Mouse (Mus musculus): ENCODE data around the gene Nt5c2. TPM values are rescaled to one million over a fixed set of nuclear protein-coding genes. Genes with fewer than 3 reads are reported as not detected.
A peak's percentile ranks its signal among the peaks of the same experiment; 100 is the strongest.
"Not testable (repeated sequence)": the region's sequence is repeated elsewhere in the genome, so short reads cannot be mapped to it uniquely, and the experiment has no call there.

Nt5c2 gene
- polyA plus RNA-seq, 1 experiment: 50.5 TPM

DNA sequence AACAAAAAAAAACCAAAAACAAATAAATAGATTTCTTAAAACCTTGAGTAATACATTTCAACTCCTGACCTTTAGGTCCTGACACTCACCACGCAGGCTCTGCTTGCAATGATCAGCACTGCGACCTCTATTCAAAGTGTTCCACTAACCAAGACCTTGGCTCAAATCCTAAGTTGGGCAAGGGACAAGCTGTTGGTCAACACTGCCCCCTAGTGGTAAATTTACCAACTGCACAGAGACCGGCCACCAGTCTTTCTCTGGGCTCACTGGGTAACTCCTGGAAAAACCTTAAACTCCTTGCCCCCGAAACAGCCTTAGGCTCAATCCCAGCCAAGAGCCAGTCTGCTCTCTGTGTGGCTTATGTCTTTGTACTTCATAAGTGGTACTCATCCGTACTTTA lies 23.8 kb downstream of the Nt5c2 start:
- Histone ChIP-seq H3K4me3 (ENCODE audit: insufficient read depth, low read length) (no peak overlapping the region), H3K27ac (ENCODE audit: insufficient read depth, low read length) (no peak overlapping the region), H3K4me1 (ENCODE audit: control insufficient read depth, insufficient read depth, low read length) (no peaks in the 10 kb centered on the region)
- TF ChIP-seq CTCF (IDR thresholded peaks at IDR 0.05; ENCODE audit: borderline replicate concordance, insufficient read depth, low read length) (peak; percentile 52; the same call in 1 of the 2 replicates), POLR2A (IDR thresholded peaks at IDR 0.05; ENCODE audit: low read depth, low read length) (no peak)

DNA sequence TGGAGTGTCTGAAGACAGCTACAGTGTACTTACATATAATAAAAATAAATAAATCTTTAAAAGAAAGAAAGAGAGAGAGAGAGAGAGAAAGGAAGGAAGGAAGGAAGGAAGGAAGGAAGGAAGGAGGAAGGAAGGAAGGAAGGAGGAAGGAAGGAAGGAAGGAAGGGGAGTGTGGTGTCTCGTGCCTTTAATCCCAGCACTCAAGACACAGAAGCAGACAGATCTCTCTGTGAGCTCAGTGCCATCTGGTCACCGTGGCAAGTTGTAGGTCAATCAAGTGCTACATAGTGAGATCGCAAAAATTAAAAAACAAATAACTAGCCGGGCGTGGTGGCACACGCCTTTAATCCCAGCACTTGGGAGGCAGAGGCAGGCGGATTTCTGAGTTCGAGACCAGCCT lies 24.3 kb downstream of the Nt5c2 start:
- not testable (repeated sequence) for H3K4me1 ChIP-seq (ENCODE audit: control insufficient read depth, insufficient read depth, low read length); H3K4me3 ChIP-seq (ENCODE audit: insufficient read depth, low read length); H3K27ac ChIP-seq (ENCODE audit: insufficient read depth, low read length)

DNA sequence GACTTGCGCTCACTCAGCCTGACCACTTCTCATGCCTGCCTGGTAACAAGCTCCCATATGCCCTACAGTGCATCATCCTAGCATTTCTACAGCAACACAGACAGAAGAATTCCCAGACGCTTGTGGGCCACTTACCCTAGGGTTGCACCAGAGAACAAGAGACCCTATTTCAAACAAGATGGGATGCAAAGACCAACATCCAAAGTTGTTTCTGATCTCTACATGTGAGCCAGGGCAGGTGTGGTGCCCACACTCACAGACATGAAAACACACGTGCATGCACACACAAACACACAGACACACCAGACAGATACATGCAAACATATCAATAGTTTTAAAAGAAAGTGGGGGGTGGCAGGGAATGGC lies 24.8 kb downstream of the Nt5c2 start:
- Histone ChIP-seq H3K27ac (ENCODE audit: insufficient read depth, low read length) (no peak overlapping the region), H3K4me3 (ENCODE audit: insufficient read depth, low read length) (no peak overlapping the region), H3K4me1 (ENCODE audit: control insufficient read depth, insufficient read depth, low read length) (no peaks in the 10 kb centered on the region)
- TF ChIP-seq CTCF (IDR thresholded peaks at IDR 0.05; ENCODE audit: borderline replicate concordance, insufficient read depth, low read length): no peak
- no peak for TF ChIP-seq POLR2A (IDR thresholded peaks at IDR 0.05; ENCODE audit: low read depth, low read length)

DNA sequence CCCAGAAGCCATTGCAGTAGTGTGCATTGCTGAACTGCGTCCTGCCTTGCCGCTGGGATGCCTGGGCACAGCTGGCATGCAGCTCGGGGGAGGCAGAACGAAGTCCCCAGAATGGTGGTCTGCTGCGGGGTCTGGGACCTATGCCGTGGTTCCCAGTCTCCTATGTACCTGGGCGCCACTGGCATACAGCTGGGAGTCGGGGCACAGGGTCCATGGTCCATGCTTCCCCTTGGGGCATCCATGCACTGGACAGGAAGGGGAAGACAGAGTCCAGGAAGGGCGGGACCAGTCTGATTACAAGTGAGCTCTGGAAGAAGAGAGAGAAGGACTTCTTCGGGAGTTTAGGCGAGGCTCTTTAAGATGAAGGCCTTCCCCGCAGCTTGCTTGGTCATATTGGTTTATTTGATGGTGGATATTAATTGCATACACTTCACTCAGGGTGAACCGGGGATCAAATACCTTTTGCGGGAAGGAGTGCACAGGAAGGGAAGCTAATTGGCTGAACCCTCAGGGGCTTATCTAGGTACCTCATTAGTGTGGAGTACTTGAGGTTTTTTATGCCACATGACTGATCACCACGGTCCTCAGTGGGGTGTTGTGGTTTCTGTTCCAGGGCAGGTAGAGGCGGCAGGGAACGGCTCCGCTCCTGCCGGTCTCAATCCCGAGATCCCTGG lies 25.3 kb downstream of the Nt5c2 start:
- Histone ChIP-seq H3K4me1 (ENCODE audit: control insufficient read depth, insufficient read depth, low read length) (no peaks in the 10 kb centered on the region), H3K4me3 (ENCODE audit: insufficient read depth, low read length) (no peak overlapping the region), H3K27ac (ENCODE audit: insufficient read depth, low read length) (no peak overlapping the region)
- TF ChIP-seq POLR2A (IDR thresholded peaks at IDR 0.05; ENCODE audit: low read depth, low read length) (no peak), CTCF (IDR thresholded peaks at IDR 0.05; ENCODE audit: borderline replicate concordance, insufficient read depth, low read length) (no peak)

DNA sequence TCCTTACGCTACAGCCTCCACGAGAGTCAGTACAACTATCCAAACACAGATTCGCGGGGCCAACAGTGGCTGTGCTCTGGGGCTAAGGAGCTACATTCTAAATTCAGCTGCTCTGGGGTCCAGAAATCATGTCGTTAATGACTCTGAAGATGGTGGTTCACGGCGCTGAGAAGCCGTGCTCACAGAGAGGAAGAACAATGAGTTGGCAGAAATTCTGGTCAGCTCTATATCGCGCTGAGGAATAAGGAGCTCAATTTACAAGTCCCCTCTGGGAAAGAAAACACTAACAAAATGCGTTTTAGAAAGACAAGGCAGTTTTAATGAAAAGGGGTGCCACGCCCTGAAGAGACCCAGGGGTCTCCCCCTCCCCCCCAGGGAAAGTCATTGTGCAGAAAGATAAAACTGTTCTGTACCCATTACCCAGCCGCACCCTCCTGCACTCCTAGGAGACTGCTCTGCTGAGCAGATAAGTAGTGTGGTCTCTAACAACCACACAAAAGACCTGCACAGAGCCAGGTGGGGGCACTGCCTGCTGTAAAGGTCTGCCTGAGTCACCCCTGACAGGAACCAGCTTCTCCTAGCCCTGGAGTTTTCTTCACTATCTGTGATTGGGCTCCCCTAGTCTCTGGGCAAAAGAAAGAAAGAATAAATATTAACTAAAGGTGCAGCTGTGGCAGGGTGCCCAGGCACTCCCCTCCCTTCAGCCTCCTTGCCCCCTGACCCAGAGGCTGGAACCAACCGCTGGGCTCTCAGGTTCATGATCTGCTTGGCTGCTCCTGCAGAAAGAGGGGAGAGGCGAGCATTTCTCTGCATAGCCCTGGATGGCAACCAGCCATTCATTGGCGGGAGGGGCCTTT lies 26.5 kb downstream of the Nt5c2 start:
- H3K4me1 ChIP-seq (ENCODE audit: control insufficient read depth, insufficient read depth, low read length): no peaks in the 10 kb centered on the region
- TF ChIP-seq POLR2A (IDR thresholded peaks at IDR 0.05; ENCODE audit: low read depth, low read length): no peak
- no peak for TF ChIP-seq CTCF (IDR thresholded peaks at IDR 0.05; ENCODE audit: borderline replicate concordance, insufficient read depth, low read length)
- no peak overlapping the region for H3K4me3 ChIP-seq (ENCODE audit: insufficient read depth, low read length)
- no peak overlapping the region for H3K27ac ChIP-seq (ENCODE audit: insufficient read depth, low read length)

DNA sequence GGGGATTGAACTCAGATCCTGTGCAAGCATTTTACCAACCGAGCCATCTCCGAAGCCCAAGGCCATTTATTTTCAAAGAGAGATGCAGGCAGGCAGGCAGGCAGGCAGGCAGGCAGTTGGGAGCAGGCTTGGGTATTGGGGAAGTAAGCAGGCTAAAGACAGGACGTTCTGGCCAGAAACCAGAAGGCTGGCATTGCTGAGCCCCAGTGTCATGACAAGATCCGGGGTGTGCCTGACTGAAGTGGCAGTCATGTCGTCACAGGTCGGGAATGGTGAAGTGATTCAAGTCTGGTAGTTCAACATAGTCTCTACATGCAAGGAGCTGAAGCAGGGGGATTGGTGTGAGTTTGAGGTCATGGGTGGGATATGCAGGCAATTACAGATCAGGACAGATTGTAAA lies 27.3 kb downstream of the Nt5c2 start:
- TF ChIP-seq CTCF (IDR thresholded peaks at IDR 0.05; ENCODE audit: borderline replicate concordance, insufficient read depth, low read length): no peak
- no peak for TF ChIP-seq POLR2A (IDR thresholded peaks at IDR 0.05; ENCODE audit: low read depth, low read length)
- H3K4me1 ChIP-seq (ENCODE audit: control insufficient read depth, insufficient read depth, low read length): no peaks in the 10 kb centered on the region
- H3K27ac ChIP-seq (ENCODE audit: insufficient read depth, low read length): no peak overlapping the region
- H3K4me3 ChIP-seq (ENCODE audit: insufficient read depth, low read length): no peak overlapping the region

GRCm38 (mm10) chr19:46984726-46985622 lies 30.0 kb downstream of the Nt5c2 start:
- H3K4me1 ChIP-seq (ENCODE audit: control insufficient read depth, insufficient read depth, low read length): no peaks in the 10 kb centered on the region
- no peak overlapping the region for H3K27ac ChIP-seq (ENCODE audit: insufficient read depth, low read length)
- H3K4me3 ChIP-seq (ENCODE audit: insufficient read depth, low read length): no peak overlapping the region
- TF ChIP-seq POLR2A (IDR thresholded peaks at IDR 0.05; ENCODE audit: low read depth, low read length): no peak
- TF ChIP-seq CTCF (IDR thresholded peaks at IDR 0.05; ENCODE audit: borderline replicate concordance, insufficient read depth, low read length): no peak

DNA sequence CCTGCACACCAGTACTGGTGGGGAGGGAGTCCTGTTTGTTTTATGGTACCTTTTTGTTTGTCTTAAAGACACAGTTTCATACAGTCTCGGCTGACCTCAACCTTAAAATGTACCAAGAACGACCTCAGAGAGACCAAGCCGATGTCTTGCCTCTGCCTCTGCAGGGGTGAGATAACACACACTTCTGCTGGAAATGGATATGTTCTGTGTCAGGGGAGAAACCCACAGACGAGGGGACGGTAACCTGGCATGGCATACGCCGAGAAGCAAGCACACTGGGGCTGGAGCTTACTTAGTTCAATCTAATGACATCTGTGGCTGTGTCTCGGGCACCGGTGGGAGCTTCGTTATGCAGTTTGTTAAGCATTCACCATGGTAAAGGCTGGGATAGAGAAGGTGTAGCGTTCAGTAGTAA lies 31.0 kb downstream of the Nt5c2 start:
- Histone ChIP-seq H3K4me3 (ENCODE audit: insufficient read depth, low read length) (no peak overlapping the region), H3K4me1 (ENCODE audit: control insufficient read depth, insufficient read depth, low read length) (no peaks in the 10 kb centered on the region), H3K27ac (ENCODE audit: insufficient read depth, low read length) (no peak overlapping the region)
- TF ChIP-seq POLR2A (IDR thresholded peaks at IDR 0.05; ENCODE audit: low read depth, low read length) (no peak), CTCF (IDR thresholded peaks at IDR 0.05; ENCODE audit: borderline replicate concordance, insufficient read depth, low read length) (no peak)

DNA sequence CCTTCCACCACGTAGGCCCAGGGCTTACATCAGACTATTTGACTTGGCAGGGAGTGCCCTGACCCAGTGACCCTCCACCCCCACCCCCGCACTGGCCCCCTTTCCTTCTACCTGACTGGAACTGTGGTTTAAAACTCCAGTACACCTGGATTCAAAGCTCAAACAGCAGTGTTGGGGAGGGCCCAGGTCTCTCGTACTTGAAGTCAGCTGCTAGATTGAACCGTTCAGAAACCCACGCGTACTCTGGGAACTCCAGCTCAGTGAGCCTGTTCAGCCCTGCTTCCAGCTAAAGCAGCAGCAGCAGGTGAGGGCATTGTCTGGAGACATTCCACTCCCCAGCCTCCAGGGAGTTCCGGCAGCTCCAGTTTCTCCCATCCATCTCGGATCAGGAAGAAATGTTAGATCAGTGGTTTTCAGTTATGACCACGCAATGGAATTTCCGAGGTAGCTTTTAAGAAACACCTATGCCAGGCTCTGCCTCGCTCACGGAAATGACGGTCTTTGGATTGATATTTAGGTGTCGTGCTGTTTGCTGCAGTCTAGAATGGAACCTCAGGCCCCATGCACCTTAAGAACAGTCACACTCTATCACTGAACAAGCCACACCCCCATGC lies 31.5 kb downstream of the Nt5c2 start:
- no peak overlapping the region for H3K27ac ChIP-seq (ENCODE audit: insufficient read depth, low read length)
- H3K4me3 ChIP-seq (ENCODE audit: insufficient read depth, low read length): no peak overlapping the region
- TF ChIP-seq CTCF (IDR thresholded peaks at IDR 0.05; ENCODE audit: borderline replicate concordance, insufficient read depth, low read length): no peak
- TF ChIP-seq POLR2A (IDR thresholded peaks at IDR 0.05; ENCODE audit: low read depth, low read length): no peak
- H3K4me1 ChIP-seq (ENCODE audit: control insufficient read depth, insufficient read depth, low read length): no peaks in the 10 kb centered on the region
